Mouse (Mus musculus) neural tube, embryonic 14.5 days (tissue): ENCODE data around the gene Tcf3. TPM values are rescaled to one million over a fixed set of nuclear protein-coding genes. Genes with fewer than 3 reads are reported as not detected.

Source experiments
- ATAC-seq: fragments of 200-750 bp; cut with Nextera tagmentation; 2 replicates; pipeline ENCODE4 v1.8.0; 2017; ENCODE audit warnings: low read depth, mild to moderate bottlenecking, moderate TSS enrichment, moderate library complexity
- H3K27ac ChIP-seq: fragments of 300-500 bp; sonication (generic); 2 replicates; pipeline ENCODE4 v1.5.1; 2014; ENCODE audit warnings: low read depth, mild to moderate bottlenecking, control low read depth, low read length, moderate library complexity, mixed read lengths
- H3K27me3 ChIP-seq: fragments of 300-500 bp; sonication (generic); 2 replicates; pipeline ENCODE4 v1.6.1; 2014; ENCODE audit warnings: low read length; ENCODE audit not compliant: control insufficient read depth, insufficient read depth
- H3K36me3 ChIP-seq: fragments of 300-500 bp; sonication (generic); 2 replicates; pipeline ENCODE4 v1.6.1; 2014; ENCODE audit warnings: low read length, mixed read lengths; ENCODE audit not compliant: control insufficient read depth, insufficient read depth
- H3K4me1 ChIP-seq: fragments of 300-500 bp; sonication (generic); 2 replicates; pipeline ENCODE4 v1.6.1; 2014; ENCODE audit warnings: low read length; ENCODE audit not compliant: control insufficient read depth, insufficient read depth
- H3K4me2 ChIP-seq: fragments of 300-500 bp; sonication (generic); 2 replicates; pipeline ENCODE4 v1.6.1; 2014; ENCODE audit warnings: mild to moderate bottlenecking, low read depth, low read length, control low read depth
- H3K4me3 ChIP-seq: fragments of 300-500 bp; sonication (generic); 2 replicates; pipeline ENCODE4 v1.5.1; 2014; ENCODE audit warnings: low read depth, low read length, control low read depth, mixed read lengths
- H3K9ac ChIP-seq: fragments of 300-500 bp; sonication (generic); replicated peaks from 2 replicates; pipeline ENCODE4 v1.6.1; 2014; ENCODE audit warnings: low read depth, mild to moderate bottlenecking, control low read depth, low read length, mixed read lengths
- H3K9me3 ChIP-seq: fragments of 300-500 bp; sonication (generic); 2 replicates; pipeline ENCODE4 v1.6.1; 2016; ENCODE audit warnings: low read length; ENCODE audit not compliant: control insufficient read depth
- WGBS: fragments of 180-500 bp; shearing (Covaris S2); extraction: QIAGEN DNeasy Blood & Tissue Kit; methylation state at CpG from one replicate; pipeline ENCODE4 v1.1.7; 2014; 5-methylcytosine and 5-hydroxymethylcytosine counted together
- polyA plus RNA-seq: library from polyadenylated mRNA; unstranded; fragments of >200 nt; fragmentation: Nextera tagmentation; extraction: Ambion mirVana; gene quantifications from 2 replicates; pipeline ENCODE4 v1.2.1, GENCODE M21; 2014

The Tcf3 gene
- polyA plus RNA-seq, 1 experiment from 2014 or later, result 30.4 TPM

GRCm38 (mm10) chr10:80421208-80421607 lies 12.2 kb downstream of the Tcf3 start:
- H3K27me3 ChIP-seq, result no peaks in the 10 kb centered on the region
- H3K4me3 ChIP-seq, result no peak overlapping the region
- no peaks in the 10 kb centered on the region for H3K9me3 ChIP-seq
- no peak for ATAC-seq
- peaks cover 7% of the 10 kb centered on the region; the same call in 1 of the 2 replicates for H3K4me1 ChIP-seq
- H3K4me2 ChIP-seq, result no peak overlapping the region
- no peak overlapping the region for H3K27ac ChIP-seq
- H3K36me3 ChIP-seq, result peaks cover 53% of the 10 kb centered on the region
- 95% methylated on average over 8 of the region's 8 CpGs for WGBS
- no peak overlapping the region for H3K9ac ChIP-seq

- Histone ChIP-seq H3K9ac (no peak overlapping the region), H3K36me3 (peaks cover 56% of the 10 kb centered on the region), H3K4me3 (no peak overlapping the region), H3K9me3 (no peaks in the 10 kb centered on the region), H3K27ac (no peak overlapping the region), H3K4me2 (no peak overlapping the region), H3K4me1 (peaks cover 7% of the 10 kb centered on the region; the same call in 1 of the 2 replicates), H3K27me3 (no peaks in the 10 kb centered on the region)
- 95% methylated on average over 10 of the region's 10 CpGs for WGBS
- ATAC-seq, result no peak
Observed at GRCm38 (mm10) chr10:80420729-80421128, 12.7 kb downstream of the Tcf3 start.

- no peak for ATAC-seq
- WGBS, result 50% methylated on average over 8 of the region's 8 CpGs
- Histone ChIP-seq H3K4me3 (no peak overlapping the region), H3K9ac (no peak overlapping the region), H3K36me3 (peaks cover 58% of the 10 kb centered on the region), H3K9me3 (no peaks in the 10 kb centered on the region), H3K27me3 (no peaks in the 10 kb centered on the region), H3K4me1 (peaks cover 7% of the 10 kb centered on the region; the same call in 1 of the 2 replicates), H3K27ac (no peak overlapping the region; the same call in 1 of the 2 replicates), H3K4me2 (no peak overlapping the region)
Observed at GRCm38 (mm10) chr10:80419419-80419818, 14.0 kb downstream of the Tcf3 start.

GRCm38 (mm10) chr10:80418311-80418710 lies 15.1 kb downstream of the Tcf3 start:
- H3K4me1 ChIP-seq, result peaks cover 7% of the 10 kb centered on the region; the same call in 1 of the 2 replicates
- H3K4me2 ChIP-seq, result no peak overlapping the region
- no peaks in the 10 kb centered on the region for H3K27me3 ChIP-seq
- H3K9ac ChIP-seq, result no peak overlapping the region
- H3K36me3 ChIP-seq, result peaks cover 62% of the 10 kb centered on the region
- H3K27ac ChIP-seq, result no peak overlapping the region
- ATAC-seq, result no peak
- no peak overlapping the region for H3K4me3 ChIP-seq
- no peaks in the 10 kb centered on the region for H3K9me3 ChIP-seq
- 43% methylated on average over 3 of the region's 3 CpGs for WGBS

- no peaks in the 10 kb centered on the region for H3K9me3 ChIP-seq
- no peak overlapping the region for H3K4me3 ChIP-seq
- no peaks in the 10 kb centered on the region for H3K27me3 ChIP-seq
- no peak for ATAC-seq
- no peak overlapping the region for H3K9ac ChIP-seq
- H3K4me2 ChIP-seq, result no peak overlapping the region
- H3K27ac ChIP-seq, result no peak overlapping the region
- 74% methylated on average over 1 of the region's 1 CpGs for WGBS
- H3K36me3 ChIP-seq, result peaks cover 67% of the 10 kb centered on the region
- peaks cover 7% of the 10 kb centered on the region; the same call in 1 of the 2 replicates for H3K4me1 ChIP-seq
Observed at GRCm38 (mm10) chr10:80417841-80418240, 15.6 kb downstream of the Tcf3 start.

GRCm38 (mm10) chr10:80417371-80417770 lies 16.1 kb downstream of the Tcf3 start:
- 87% methylated on average over 10 of the region's 10 CpGs for WGBS
- Histone ChIP-seq H3K36me3 (peaks cover 72% of the 10 kb centered on the region), H3K4me3 (no peak overlapping the region), H3K9me3 (no peaks in the 10 kb centered on the region), H3K27ac (no peak overlapping the region), H3K27me3 (no peaks in the 10 kb centered on the region), H3K9ac (no peak overlapping the region), H3K4me1 (peaks cover 7% of the 10 kb centered on the region; the same call in 1 of the 2 replicates), H3K4me2 (no peak overlapping the region)
- no peak for ATAC-seq

- no peak overlapping the region for H3K4me2 ChIP-seq
- no peak for ATAC-seq
- H3K9ac ChIP-seq, result no peak overlapping the region
- H3K27ac ChIP-seq, result no peak overlapping the region
- peaks cover 78% of the 10 kb centered on the region for H3K36me3 ChIP-seq
- H3K9me3 ChIP-seq, result no peaks in the 10 kb centered on the region
- WGBS, result 95% methylated on average over 7 of the region's 7 CpGs
- H3K27me3 ChIP-seq, result no peaks in the 10 kb centered on the region
- H3K4me1 ChIP-seq, result no peaks in the 10 kb centered on the region; the same call in 1 of the 2 replicates
- H3K4me3 ChIP-seq, result no peak overlapping the region
Observed at GRCm38 (mm10) chr10:80415566-80415965, 17.9 kb downstream of the Tcf3 start.

- H3K27ac ChIP-seq, result no peak overlapping the region
- H3K27me3 ChIP-seq, result no peaks in the 10 kb centered on the region
- no peaks in the 10 kb centered on the region for H3K9me3 ChIP-seq
- H3K4me2 ChIP-seq, result no peak overlapping the region
- H3K4me3 ChIP-seq, result no peak overlapping the region
- no peaks in the 10 kb centered on the region for H3K4me1 ChIP-seq
- H3K36me3 ChIP-seq, result peaks cover 74% of the 10 kb centered on the region
- no peak overlapping the region for H3K9ac ChIP-seq
- ATAC-seq, result no peak
- WGBS, result 83% methylated on average over 44 of the region's 44 CpGs
Observed at GRCm38 (mm10) chr10:80412656-80413541, 20.5 kb downstream of the Tcf3 start.

- Histone ChIP-seq H3K27me3 (no peaks in the 10 kb centered on the region; the same call in 1 of the 2 replicates), H3K4me2 (no peak overlapping the region), H3K36me3 (peaks cover 41% of the 10 kb centered on the region), H3K9me3 (no peaks in the 10 kb centered on the region), H3K4me1 (peaks cover 16% of the 10 kb centered on the region), H3K4me3 (no peak overlapping the region), H3K27ac (no peak overlapping the region), H3K9ac (no peak overlapping the region; the same call in 1 of the 2 replicates)
- ATAC-seq, result no peak
- 52% methylated on average over 4 of the region's 4 CpGs for WGBS
Observed at GRCm38 (mm10) chr10:80407924-80408323, 25.5 kb downstream of the Tcf3 start.
